Mouse (Mus musculus): ENCODE results near the gene Gabarap. TPM values are rescaled to one million over a fixed set of nuclear protein-coding genes. Genes with fewer than 3 reads are reported as not detected.
A peak's percentile ranks its signal among the peaks of the same experiment; 100 is the strongest.

The Gabarap gene
- polyA plus RNA-seq (2012; ENCODE audit: insufficient read depth, insufficient read length, low replicate concordance, missing spikeins), result not detected in 2 replicates

- H3K4me3 ChIP-seq (ENCODE audit: insufficient read depth, low read depth, low read length), result peak within 1 kb of the TSS; percentile 69
- peak within 1 kb of the TSS; percentile 97 for H3K27ac ChIP-seq (ENCODE audit: insufficient read depth, low read depth, low read length)
- under 1% methylated on average over 40 of the region's 40 CpGs for WGBS
- no peak for TF ChIP-seq CTCF (IDR thresholded peaks at IDR 0.05; ENCODE audit: insufficient read depth, low read depth, low read length)
- no peak for TF ChIP-seq POLR2A (IDR thresholded peaks at IDR 0.05; ENCODE audit: insufficient read depth, low read depth, low read length)
- H3K4me1 ChIP-seq (ENCODE audit: control insufficient read depth, insufficient read depth, low read length), result peaks cover 4% of the 10 kb centered on the region; the same call in 1 of the 2 replicates
Measured at GRCm38 (mm10) chr11:69990850-69991691, at the start of gene Gabarap. Gabarap (plus strand) TSS chr11:69991143.

GRCm38 (mm10) chr11:69945216-69945615 lies 45.7 kb upstream of the Gabarap start:
- no peak overlapping the region for H3K27ac ChIP-seq (ENCODE audit: insufficient read depth, low read depth, low read length)
- TF ChIP-seq CTCF (IDR thresholded peaks at IDR 0.05; ENCODE audit: insufficient read depth, low read depth, low read length), result no peak
- no peak for TF ChIP-seq POLR2A (IDR thresholded peaks at IDR 0.05; ENCODE audit: insufficient read depth, low read depth, low read length)
- WGBS, result 92% methylated on average over 13 of the region's 13 CpGs
- no peak overlapping the region for H3K4me3 ChIP-seq (ENCODE audit: insufficient read depth, low read depth, low read length)
- peaks cover 11% of the 10 kb centered on the region for H3K4me1 ChIP-seq (ENCODE audit: control insufficient read depth, insufficient read depth, low read length)

- Histone ChIP-seq H3K27ac (ENCODE audit: insufficient read depth, low read depth, low read length) (no peak overlapping the region), H3K4me3 (ENCODE audit: insufficient read depth, low read depth, low read length) (no peak overlapping the region), H3K4me1 (ENCODE audit: control insufficient read depth, insufficient read depth, low read length) (peaks cover 11% of the 10 kb centered on the region)
- WGBS, result 90% methylated on average over 18 of the region's 18 CpGs
- no peak for TF ChIP-seq POLR2A (IDR thresholded peaks at IDR 0.05; ENCODE audit: insufficient read depth, low read depth, low read length)
- no peak for TF ChIP-seq CTCF (IDR thresholded peaks at IDR 0.05; ENCODE audit: insufficient read depth, low read depth, low read length)
Measured at GRCm38 (mm10) chr11:69945997-69946891, 44.7 kb upstream of the Gabarap start.

GRCm38 (mm10) chr11:69947337-69948065 lies 43.4 kb upstream of the Gabarap start:
- 9% methylated on average over 29 of the region's 29 CpGs for WGBS
- TF ChIP-seq CTCF (IDR thresholded peaks at IDR 0.05; ENCODE audit: insufficient read depth, low read depth, low read length) (no peak), POLR2A (IDR thresholded peaks at IDR 0.05; ENCODE audit: insufficient read depth, low read depth, low read length) (no peak)
- Histone ChIP-seq H3K4me3 (ENCODE audit: insufficient read depth, low read depth, low read length) (peak overlapping the region; percentile 20; the same call in 1 of the 2 replicates), H3K27ac (ENCODE audit: insufficient read depth, low read depth, low read length) (no peak overlapping the region), H3K4me1 (ENCODE audit: control insufficient read depth, insufficient read depth, low read length) (peaks cover 11% of the 10 kb centered on the region)

- under 1% methylated on average over 33 of the region's 34 CpGs for WGBS
- peaks cover 11% of the 10 kb centered on the region for H3K4me1 ChIP-seq (ENCODE audit: control insufficient read depth, insufficient read depth, low read length)
- peak within 1 kb of the TSS; percentile 20; the same call in 1 of the 2 replicates for H3K4me3 ChIP-seq (ENCODE audit: insufficient read depth, low read depth, low read length)
- TF ChIP-seq CTCF (IDR thresholded peaks at IDR 0.05; ENCODE audit: insufficient read depth, low read depth, low read length) (no peak), POLR2A (IDR thresholded peaks at IDR 0.05; ENCODE audit: insufficient read depth, low read depth, low read length) (no peak)
- H3K27ac ChIP-seq (ENCODE audit: insufficient read depth, low read depth, low read length), result no peak within 1 kb of the TSS
Measured at GRCm38 (mm10) chr11:69948066-69948762, 42.7 kb upstream of the Gabarap start, which contains the start of gene Slc2a4. Slc2a4 (minus strand) TSS chr11:69948188.

- WGBS, result under 1% methylated on average over 14 of the region's 14 CpGs
- Histone ChIP-seq H3K4me1 (ENCODE audit: control insufficient read depth, insufficient read depth, low read length) (peaks cover 11% of the 10 kb centered on the region), H3K4me3 (ENCODE audit: insufficient read depth, low read depth, low read length) (no peak overlapping the region), H3K27ac (ENCODE audit: insufficient read depth, low read depth, low read length) (no peak overlapping the region)
- TF ChIP-seq CTCF (IDR thresholded peaks at IDR 0.05; ENCODE audit: insufficient read depth, low read depth, low read length), result peak; percentile 50
- no peak for TF ChIP-seq POLR2A (IDR thresholded peaks at IDR 0.05; ENCODE audit: insufficient read depth, low read depth, low read length)
Measured at GRCm38 (mm10) chr11:69948763-69949150, 42.2 kb upstream of the Gabarap start.

GRCm38 (mm10) chr11:69950807-69951459 lies 40.0 kb upstream of the Gabarap start:
- TF ChIP-seq POLR2A (IDR thresholded peaks at IDR 0.05; ENCODE audit: insufficient read depth, low read depth, low read length) (no peak), CTCF (IDR thresholded peaks at IDR 0.05; ENCODE audit: insufficient read depth, low read depth, low read length) (no peak)
- H3K4me1 ChIP-seq (ENCODE audit: control insufficient read depth, insufficient read depth, low read length), result peaks cover 11% of the 10 kb centered on the region
- no peak overlapping the region for H3K4me3 ChIP-seq (ENCODE audit: insufficient read depth, low read depth, low read length)
- no peak overlapping the region for H3K27ac ChIP-seq (ENCODE audit: insufficient read depth, low read depth, low read length)
- 45% methylated on average over 4 of the region's 4 CpGs for WGBS

All from olfactory bulb, adult 2 months (tissue).